Mouse (Mus musculus): ENCODE data around the gene Tecr.
"Not testable (repeated sequence)": the region's sequence is repeated elsewhere in the genome, so short reads cannot be mapped to it uniquely, and the experiment has no call there.

Gene Tecr

GRCm38 (mm10) chr8:83579676-83580075 lies 28.1 kb downstream of the Tecr start:
- no peak for DNase-seq

GRCm38 (mm10) chr8:83578131-83579055 lies 29.4 kb downstream of the Tecr start:
- peak; percentile 7 for DNase-seq

GRCm38 (mm10) chr8:83577384-83577791 lies 30.4 kb downstream of the Tecr start:
- peak; percentile 23 for DNase-seq

- no peak for DNase-seq
Measured at GRCm38 (mm10) chr8:83576921-83577320, 30.9 kb downstream of the Tecr start.

- DNase-seq = no peak
Measured at GRCm38 (mm10) chr8:83576516-83576895, 31.3 kb downstream of the Tecr start.

GRCm38 (mm10) chr8:83575561-83576515 lies 31.9 kb downstream of the Tecr start:
- DNase-seq = peak; percentile 14

- peak; percentile 34 for DNase-seq
Measured at GRCm38 (mm10) chr8:83574631-83575315, 33.0 kb downstream of the Tecr start.

GRCm38 (mm10) chr8:83573140-83573875 lies 34.5 kb downstream of the Tecr start:
- DNase-seq = peak; percentile 20

- no peak for DNase-seq
Measured at GRCm38 (mm10) chr8:83572246-83572812, 35.4 kb downstream of the Tecr start.

GRCm38 (mm10) chr8:83571791-83572190 lies 36.0 kb downstream of the Tecr start:
- DNase-seq = no peak

GRCm38 (mm10) chr8:83571001-83571340 lies 36.8 kb downstream of the Tecr start:
- DNase-seq = not testable (repeated sequence)

GRCm38 (mm10) chr8:83570272-83571000 lies 37.3 kb downstream of the Tecr start:
- no peak for DNase-seq

- DNase-seq = no peak
Measured at GRCm38 (mm10) chr8:83569165-83569564, 38.6 kb downstream of the Tecr start.

GRCm38 (mm10) chr8:83568755-83569154 lies 39.0 kb downstream of the Tecr start:
- no peak for DNase-seq

GRCm38 (mm10) chr8:83568128-83568527 lies 39.6 kb downstream of the Tecr start:
- no peak for DNase-seq

GRCm38 (mm10) chr8:83567668-83568067 lies 40.1 kb downstream of the Tecr start:
- no peak for DNase-seq

GRCm38 (mm10) chr8:83566469-83567395 lies 41.0 kb downstream of the Tecr start, which contains the start of gene Ndufb7:
Gene Ndufb7, plus strand, starts transcription at chr8:83566671.
- peak; percentile 97 for DNase-seq

- peak; percentile 14 for DNase-seq
Measured at GRCm38 (mm10) chr8:83565731-83566375, 41.9 kb downstream of the Tecr start.

GRCm38 (mm10) chr8:83563246-83563645 lies 44.5 kb downstream of the Tecr start:
- DNase-seq = no peak
